30 mouse cellular contexts compared by ENCODE assay signal in the genomic region with DNA sequence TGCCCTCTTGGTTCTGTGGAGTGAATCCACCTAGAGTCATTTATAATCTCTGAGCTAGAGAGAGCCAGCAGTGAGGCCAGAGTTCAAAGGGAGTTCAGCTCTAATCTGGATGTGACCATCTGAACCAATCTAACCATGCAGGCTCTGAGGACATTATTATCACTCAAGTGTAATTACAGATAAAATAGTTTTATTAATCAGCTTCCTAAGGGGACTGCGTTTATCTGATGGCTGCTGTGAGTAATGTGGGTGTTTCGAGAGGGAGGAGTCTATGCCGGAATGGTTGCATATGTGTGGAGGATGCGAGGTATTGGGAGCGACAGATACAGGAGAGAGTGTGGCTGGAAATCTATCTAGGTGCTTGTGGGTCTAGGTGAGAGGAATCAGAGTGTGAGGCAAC. TPM values are rescaled to one million over a fixed set of nuclear protein-coding genes. Genes with fewer than 3 reads are reported as not detected.
A peak's percentile ranks its signal among the peaks of the same experiment; 100 is the strongest.
DNase-seq lines count a peak whose midpoint lies in the region; ATAC-seq lines count a peak whose summit lies in the region.
"Had no signal": no experiment of that assay in that cellular context is flagged by ENCODE, and none has a peak within 500 bp of the region (broad histone marks: within the 10 kb centered on the region; RNA-seq: fewer than 3 reads in every experiment).

No protein-coding gene starts in this region.

- H3K36me3 ChIP-seq in kidney, embryonic 14.5 days (ENCODE audit: control insufficient read depth, insufficient read depth, low read length) = no peaks in the 10 kb centered on the region
- H3K36me3 ChIP-seq: neural tube, embryonic 12.5 days had no signal

- no peak overlapping the region for H3K9ac ChIP-seq in kidney, embryonic 14.5 days (ENCODE audit: low read depth, low read length)
- H3K9ac ChIP-seq: forebrain, embryonic 13.5 days; liver, embryonic 14.5 days; neural tube, embryonic 12.5 days had no signal

- no peak overlapping the region for H3K27ac ChIP-seq in kidney, embryonic 14.5 days (ENCODE audit: low read depth, low read length)
- H3K27ac ChIP-seq: forebrain, embryonic 13.5 days; liver, embryonic 14.5 days; neural tube, embryonic 12.5 days had no signal

- no peaks in the 10 kb centered on the region for H3K9me3 ChIP-seq in kidney, embryonic 14.5 days (ENCODE audit: control insufficient read depth, low read length)
- H3K9me3 ChIP-seq: forebrain, embryonic 13.5 days; neural tube, embryonic 12.5 days had no signal

- no peak overlapping the region for H3K4me2 ChIP-seq in kidney, embryonic 14.5 days (replicated peaks; ENCODE audit: low read depth, low read length)
- H3K4me2 ChIP-seq: forebrain, embryonic 13.5 days; midbrain, embryonic 11.5 days; neural tube, embryonic 12.5 days had no signal

- DNase-seq in kidney, adult 18-20 months = no peak
- peak; percentile 25 for DNase-seq in urinary bladder, postnatal 14 days (ENCODE audit: low spot score)
- no peak for DNase-seq in urinary bladder, adult 2 months (ENCODE audit: low spot score)
- DNase-seq in left cerebral cortex, adult 9 months (ENCODE audit: low spot score in 2 of 2) = no peak
- DNase-seq in gastrocnemius, postnatal 4 days (ENCODE audit: low spot score in 2 of 2) = no peak
- DNase-seq: adrenal gland, postnatal 25 days; cerebellum, adult 18-20 months; cerebellum, postnatal 10 days; gastrocnemius, postnatal 10 days; kidney, postnatal 10 days; layer of hippocampus, adult 9-11 months; liver; lung, adult 2 months; lung, postnatal 14 days; right cerebral cortex, postnatal 4 days; thymus, postnatal 14 days had no signal

- no peaks in the 10 kb centered on the region for H3K4me1 ChIP-seq in kidney, embryonic 14.5 days (ENCODE audit: control insufficient read depth, insufficient read depth, low read length)
- H3K4me1 ChIP-seq: forebrain, embryonic 13.5 days; neural tube, embryonic 12.5 days had no signal

- no peak overlapping the region for H3K4me3 ChIP-seq in kidney, embryonic 14.5 days (ENCODE audit: low read length)
- H3K4me3 ChIP-seq: forebrain, embryonic 13.5 days; myocyte; neural tube, embryonic 12.5 days had no signal

- no peaks in the 10 kb centered on the region for H3K27me3 ChIP-seq in kidney, embryonic 14.5 days (ENCODE audit: control insufficient read depth, insufficient read depth, low read length)
- H3K27me3 ChIP-seq: forebrain, embryonic 13.5 days; neural tube, embryonic 12.5 days had no signal

- WGBS in kidney, embryonic 14.5 days = 72% methylated on average over 5 of the region's 5 CpGs

- ATAC-seq in kidney, embryonic 14.5 days (ENCODE audit: low FRiP score, low TSS enrichment) = peak; percentile 65
- ATAC-seq in megakaryocyte-erythroid progenitor cell, adult 5-6 weeks (replicated peaks; ENCODE audit: low FRiP score, low TSS enrichment, poor library complexity, severe bottlenecking) = 0 out of 2 replicates have a peak, but pooled peaks have one; percentile 25
- ATAC-seq: forebrain, embryonic 13.5 days had no signal

RNA-seq across cellular contexts. Expression of gene Elf5, which starts 1.9 kb away (rescaled TPM):
- 2.5 and 2.9 TPM in 2 replicates for polyA plus RNA-seq in kidney, embryonic 14.5 days (2014; fragmentation: Nextera tagmentation; extraction: Ambion mirVana)
- polyA plus RNA-seq in urinary bladder, adult 2 months (2012; rRNA removed) = 17.2 and 21.2 TPM in 2 replicates
- not detected in 2 replicates for total RNA-seq in megakaryocyte-erythroid progenitor cell, adult 5-6 weeks (2014; fragmentation: Nextera tagmentation)
- not detected in 2 replicates for total RNA-seq in megakaryocyte-erythroid progenitor cell, adult 5-6 weeks (2017)
- total RNA-seq in gastrocnemius, postnatal 4 days (2021) = not detected
- total RNA-seq: adrenal gland, adult 18-20 months; adrenal gland, postnatal 25 days; gastrocnemius, postnatal 10 days; granulocyte monocyte progenitor cell, adult 5-6 weeks; heart, postnatal 25 days; megakaryocyte progenitor cell, adult 5-6 weeks had no signal
- polyA plus RNA-seq: forebrain, embryonic 13.5 days; hindbrain, embryonic 11.5 days; midbrain, embryonic 11.5 days; midbrain, postnatal 0 days; myocyte; neural tube, embryonic 12.5 days; spleen, adult 2 months had no signal
